Comparison of ENCODE assay signal across 8 mouse cellular contexts in genomic region chr4:122961100-122961567, GRCm38 (mm10). TPM values are rescaled to one million over a fixed set of nuclear protein-coding genes. Genes with fewer than 3 reads are reported as not detected.
DNase-seq lines count a peak whose midpoint lies in the region; ATAC-seq lines count a peak whose summit lies in the region.

TSS of gene Mfsd2a (minus strand) at chr4:122961188.

- H3K27ac ChIP-seq in heart, embryonic 11.5 days (ENCODE audit: low read depth, low read length): no peak within 1 kb of the TSS
- H3K27ac ChIP-seq in limb, embryonic 13.5 days: peak within 1 kb of the TSS; percentile 52; the same call in 1 of the 2 replicates
- H3K27ac ChIP-seq in midbrain, embryonic 12.5 days (replicated peaks): peak within 1 kb of the TSS; percentile 63
- peak within 1 kb of the TSS; percentile 4; the same call in 1 of the 2 replicates for H3K27ac ChIP-seq in stomach, embryonic 15.5 days

- H3K9ac ChIP-seq in heart, embryonic 11.5 days (ENCODE audit: low read depth, low read length): peak within 1 kb of the TSS; percentile 29
- H3K9ac ChIP-seq in limb, embryonic 13.5 days: peak within 1 kb of the TSS; percentile 79
- peak within 1 kb of the TSS; percentile 78 for H3K9ac ChIP-seq in midbrain, embryonic 12.5 days (replicated peaks)
- 0 out of 2 replicates have a peak within 1 kb of the TSS, but pooled peaks have one; percentile 41 for H3K9ac ChIP-seq in stomach, embryonic 15.5 days

- H3K9me3 ChIP-seq in heart, embryonic 11.5 days (replicated peaks; ENCODE audit: control insufficient read depth, low read length): no peaks in the 10 kb centered on the region
- H3K9me3 ChIP-seq in limb, embryonic 13.5 days: no peaks in the 10 kb centered on the region
- no peaks in the 10 kb centered on the region for H3K9me3 ChIP-seq in midbrain, embryonic 12.5 days
- no peaks in the 10 kb centered on the region for H3K9me3 ChIP-seq in stomach, embryonic 15.5 days

- peak; percentile 62 for ATAC-seq in heart, embryonic 11.5 days (replicated peaks; ENCODE audit: insufficient number of reproducible peaks, low FRiP score, low TSS enrichment)
- peak; percentile 83 for ATAC-seq in limb, embryonic 13.5 days (ENCODE audit: low FRiP score, low read depth)
- ATAC-seq in midbrain, embryonic 12.5 days (ENCODE audit: low FRiP score, low read depth): peak; percentile 81
- ATAC-seq in stomach, embryonic 15.5 days (ENCODE audit: insufficient read depth, low FRiP score, low read depth): peak; percentile 78

- peaks cover 41% of the 10 kb centered on the region for H3K27me3 ChIP-seq in heart, embryonic 11.5 days (ENCODE audit: control insufficient read depth, insufficient read depth, low read length)
- 0 out of 2 replicates have a peak, but pooled peaks cover 5% of the 10 kb centered on the region for H3K27me3 ChIP-seq in limb, embryonic 13.5 days
- peaks cover 10% of the 10 kb centered on the region for H3K27me3 ChIP-seq in midbrain, embryonic 12.5 days
- H3K27me3 ChIP-seq in stomach, embryonic 15.5 days (replicated peaks): peaks cover 10% of the 10 kb centered on the region; the same call in 1 of the 2 replicates

- WGBS in heart, embryonic 11.5 days (ENCODE audit: insufficient replicate concordance): under 1% methylated on average over 27 of the region's 27 CpGs
- WGBS in limb, embryonic 13.5 days: under 1% methylated on average over 27 of the region's 27 CpGs
- under 1% methylated on average over 27 of the region's 27 CpGs for WGBS in midbrain, embryonic 12.5 days
- WGBS in stomach, embryonic 15.5 days: under 1% methylated on average over 27 of the region's 27 CpGs

- DNase-seq in layer of hippocampus, adult 11-12 months (ENCODE audit: low spot score): peak; percentile 59
- no peak for DNase-seq in layer of hippocampus, adult 9-10 months (ENCODE audit: low spot score)
- peak; percentile 81 for DNase-seq in embryo, embryonic 9.5 days (ENCODE audit: extremely low spot score)
- peak; percentile 70 for DNase-seq in kidney, adult 9 months

- H3K4me2 ChIP-seq in heart, embryonic 11.5 days: peak within 1 kb of the TSS; percentile 82
- peak within 1 kb of the TSS; percentile 99 for H3K4me2 ChIP-seq in limb, embryonic 13.5 days (replicated peaks)
- peak within 1 kb of the TSS; percentile 98 for H3K4me2 ChIP-seq in midbrain, embryonic 12.5 days (replicated peaks)
- peak within 1 kb of the TSS; percentile 100 for H3K4me2 ChIP-seq in stomach, embryonic 15.5 days

- peaks cover 15% of the 10 kb centered on the region for H3K4me1 ChIP-seq in heart, embryonic 11.5 days (ENCODE audit: control insufficient read depth, insufficient read depth, low read length)
- H3K4me1 ChIP-seq in limb, embryonic 13.5 days: peaks cover 52% of the 10 kb centered on the region
- peaks cover 36% of the 10 kb centered on the region for H3K4me1 ChIP-seq in midbrain, embryonic 12.5 days
- H3K4me1 ChIP-seq in stomach, embryonic 15.5 days: peaks cover 21% of the 10 kb centered on the region

- no peaks in the 10 kb centered on the region for H3K36me3 ChIP-seq in heart, embryonic 11.5 days (ENCODE audit: control insufficient read depth, insufficient read depth, low read length)
- H3K36me3 ChIP-seq in limb, embryonic 13.5 days: 0 out of 2 replicates have a peak, but pooled peaks cover 2% of the 10 kb centered on the region
- H3K36me3 ChIP-seq in midbrain, embryonic 12.5 days: peaks cover 16% of the 10 kb centered on the region; the same call in 1 of the 2 replicates
- no peaks in the 10 kb centered on the region for H3K36me3 ChIP-seq in stomach, embryonic 15.5 days

- H3K4me3 ChIP-seq in heart, embryonic 11.5 days (ENCODE audit: low read depth, low read length): peak within 1 kb of the TSS; percentile 51
- peak within 1 kb of the TSS; percentile 73 for H3K4me3 ChIP-seq in limb, embryonic 13.5 days
- H3K4me3 ChIP-seq in midbrain, embryonic 12.5 days: peak within 1 kb of the TSS; percentile 71
- H3K4me3 ChIP-seq in stomach, embryonic 15.5 days (replicated peaks): peak within 1 kb of the TSS; percentile 58

RNA-seq across cellular contexts. Expression of gene Mfsd2a, which starts in this region (rescaled TPM):
- 1.2 and 1.3 TPM in 2 replicates for polyA plus RNA-seq in heart, embryonic 11.5 days (2014; fragmentation: Nextera tagmentation; extraction: Ambion mirVana)
- polyA plus RNA-seq in limb, embryonic 13.5 days (2015; fragmentation: Nextera tagmentation; extraction: Ambion mirVana): 8.0 and 9.1 TPM in 2 replicates
- polyA plus RNA-seq in midbrain, embryonic 12.5 days (2016; fragmentation: Nextera tagmentation; extraction: Ambion mirVana): 25.7 TPM in 2 replicates
- 2.7 and 4.1 TPM in 2 replicates for polyA plus RNA-seq in stomach, embryonic 15.5 days (2015; fragmentation: Nextera tagmentation; extraction: Ambion mirVana)

Comparison
In these comparisons a context has a peak if more than half of its experiments do, and no peak if none do; other contexts are left out.
1. H3K9ac ChIP-seq: peak in every context shown above with its lines; median percentile 79 in limb, embryonic 13.5 days; 78 in midbrain, embryonic 12.5 days; 41 in stomach, embryonic 15.5 days; 29 in heart, embryonic 11.5 days.